Mouse (Mus musculus): ENCODE data around the gene En2.

The En2 gene

GRCm38 (mm10) chr5:28161383-28161937 is 4.0 kb upstream of the En2 start:
- DNase-seq: peak in 1 of 2 experiments; percentile 63

- peak; percentile 88 to 89 for DNase-seq
These were observed 3.5 kb upstream of the En2 start for GRCm38 (mm10) chr5:28161938-28162402.

GRCm38 (mm10) chr5:28163926-28164325 is 1.6 kb upstream of the En2 start:
- DNase-seq: peak; percentile 51 to 62

GRCm38 (mm10) chr5:28166256-28167231 is 1.1 kb downstream of the En2 start:
- peak; percentile 76 for DNase-seq

- DNase-seq: peak; percentile 45 to 56
These were observed 2.2 kb downstream of the En2 start for GRCm38 (mm10) chr5:28167611-28168252.

GRCm38 (mm10) chr5:28168253-28169165 is 3.0 kb downstream of the En2 start:
- DNase-seq: peak; percentile 71 to 75

GRCm38 (mm10) chr5:28169166-28169801 is 3.8 kb downstream of the En2 start:
- peak in 1 of 2 experiments; percentile 53 for DNase-seq

- peak; percentile 67 to 79 for DNase-seq
These were observed 4.6 kb downstream of the En2 start for GRCm38 (mm10) chr5:28170081-28170480.

GRCm38 (mm10) chr5:28170892-28171291 is 5.4 kb downstream of the En2 start:
- peak; percentile 71 to 75 for DNase-seq

- DNase-seq: no peak
These were observed 6.2 kb downstream of the En2 start for GRCm38 (mm10) chr5:28171667-28172066.

- DNase-seq: no peak
These were observed 6.9 kb downstream of the En2 start for GRCm38 (mm10) chr5:28172261-28172920.

GRCm38 (mm10) chr5:28172921-28173670 is 7.6 kb downstream of the En2 start:
- peak in 1 of 2 experiments; percentile 48 for DNase-seq

- DNase-seq: peak in 1 of 2 experiments; percentile 43
These were observed 8.2 kb downstream of the En2 start for GRCm38 (mm10) chr5:28173674-28174073.

GRCm38 (mm10) chr5:28174086-28174485 is 8.6 kb downstream of the En2 start:
- DNase-seq: peak; percentile 44 to 53

- peak; percentile 62 to 66 for DNase-seq
These were observed 9.5 kb downstream of the En2 start for GRCm38 (mm10) chr5:28174876-28175569.

- no peak for DNase-seq
These were observed 10.1 kb downstream of the En2 start for GRCm38 (mm10) chr5:28175570-28175919.

- DNase-seq: no peak
These were observed 10.5 kb downstream of the En2 start for GRCm38 (mm10) chr5:28176023-28176422.

GRCm38 (mm10) chr5:28176585-28176984 is 11.1 kb downstream of the En2 start:
- no peak for DNase-seq

GRCm38 (mm10) chr5:28178322-28178721 is 12.8 kb downstream of the En2 start:
- DNase-seq: no peak
